Mouse (Mus musculus): ENCODE results near the gene Pigq.

DNA sequence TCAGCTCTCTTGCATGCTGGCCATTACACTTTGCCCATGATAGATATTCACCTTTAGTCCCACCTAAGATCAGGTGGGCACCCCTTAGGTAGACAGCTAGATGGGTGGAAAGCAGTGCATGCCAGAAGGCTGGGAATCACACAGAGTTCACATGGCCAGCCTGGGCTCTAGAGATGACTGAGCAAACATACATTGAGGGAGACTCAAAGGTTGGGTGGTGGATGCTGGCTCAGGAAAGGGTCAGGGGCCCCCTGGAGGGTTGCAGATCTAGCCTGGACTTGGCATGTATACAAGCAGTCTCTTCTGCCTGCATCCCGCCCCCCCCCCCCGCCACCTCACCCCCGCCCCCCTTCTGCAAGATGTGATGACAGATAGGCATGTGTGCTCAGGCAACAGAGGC is 6.0 kb upstream of the Pigq start:
- no peak for TF ChIP-seq POLR2A (IDR thresholded peaks at IDR 0.05; ENCODE audit: insufficient read length, low read depth)
- TF ChIP-seq USF1 (IDR thresholded peaks at IDR 0.05; ENCODE audit: low read depth) = no peak
- no peak for TF ChIP-seq POLR2AphosphoS2 (IDR thresholded peaks at IDR 0.05; ENCODE audit: insufficient read length, low read depth)
- TF ChIP-seq SRF (IDR thresholded peaks at IDR 0.05; ENCODE audit: control insufficient read depth, insufficient read length, low read depth) = no peak
- no peak for TF ChIP-seq E2F4 (IDR thresholded peaks at IDR 0.05; ENCODE audit: insufficient read depth)
- TF ChIP-seq TCF12 (IDR thresholded peaks at IDR 0.05; ENCODE audit: insufficient read depth, poor library complexity, severe bottlenecking) = no peak
- no peak for TF ChIP-seq MAX (IDR thresholded peaks at IDR 0.05; ENCODE audit: low read depth)

Data from myocyte (in vitro differentiated cells).